Mouse (Mus musculus): ENCODE measurements around the gene Gm21748.
"Not testable (repeated sequence)": the region's sequence is repeated elsewhere in the genome, so short reads cannot be mapped to it uniquely, and the experiment has no call there.

Gene Gm21748

DNA sequence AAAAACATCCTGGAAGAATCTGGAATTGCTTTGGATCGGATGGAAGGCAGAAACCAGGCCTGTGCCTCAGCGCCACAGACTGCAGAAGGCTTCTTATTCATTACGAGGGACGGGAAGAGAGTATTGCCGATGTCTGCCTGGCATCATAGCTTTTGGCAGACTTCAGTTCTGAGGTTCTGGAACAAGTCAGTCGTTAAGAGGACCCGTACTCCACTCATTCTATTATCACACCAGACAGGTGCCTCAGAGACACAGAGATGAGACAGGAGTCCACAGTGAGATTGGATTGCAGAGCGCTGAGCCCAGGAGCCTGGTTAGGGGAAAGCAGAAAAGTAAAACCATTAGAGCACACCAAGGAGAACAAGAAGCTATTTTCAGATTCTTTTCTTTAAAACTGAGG, at the start of gene Gm21748:
Gene Gm21748, minus strand, starts transcription at position 101 of the 400 bp plus-strand sequence.
- H3K36me3 ChIP-seq (ENCODE audit: control insufficient read depth, insufficient read depth, low read length, poor library complexity, severe bottlenecking); DNase-seq (ENCODE audit: low read depth, low spot score); H3K27me3 ChIP-seq (ENCODE audit: control insufficient read depth, insufficient read depth, low read length, poor library complexity, severe bottlenecking): not testable (repeated sequence)

Data from splenic B cell, adult 2 months (primary cell).